Mouse (Mus musculus) megakaryocyte-erythroid progenitor cell, adult 5-6 weeks (primary cell): ENCODE data around the gene Erc2. TPM values are rescaled to one million over a fixed set of nuclear protein-coding genes. Genes with fewer than 3 reads are reported as not detected.

Source experiments
- ATAC-seq: replicated peaks from 2 replicates; pipeline ENCODE4 v1.8.0; 2016; ENCODE audit warnings: mild to moderate bottlenecking, inconsistent platforms; ENCODE audit not compliant: severe bottlenecking, poor library complexity, low FRiP score, low TSS enrichment
- total RNA-seq, 2 experiments: library from RNA; stranded (forward) in 1 of 2; stranded (reverse) in 1 of 2; fragments of 200-1000, 215-1000 nt in 1 of 2; fragments of >200 nt in 1 of 2; fragmentation: Nextera tagmentation in 1 of 2; gene quantifications; 2 replicates each; pipeline ENCODE4 v1.2.3; 2014 to 2017

Gene Erc2
- total RNA-seq, 2 experiments from 2014 or later = not detected

DNA sequence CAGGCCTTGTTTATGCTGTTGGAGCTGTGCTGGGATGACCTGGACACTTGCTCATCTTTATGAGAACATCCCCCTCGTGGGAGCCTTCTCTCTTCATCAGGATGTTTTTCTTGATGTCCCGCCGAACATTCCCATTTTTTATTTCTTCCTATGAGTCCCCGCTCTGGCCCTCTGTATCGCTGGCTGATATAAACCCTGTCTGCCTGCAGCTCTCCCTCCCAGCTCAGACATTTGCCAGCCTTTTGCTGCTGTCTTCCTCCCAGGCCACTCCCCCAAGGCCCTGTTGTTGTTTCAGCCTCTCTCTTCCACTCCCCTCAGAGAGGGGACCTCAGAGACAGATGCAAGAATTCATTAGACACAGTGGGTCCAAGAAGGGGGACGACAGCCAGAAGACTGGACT is 823.5 kb downstream of the Erc2 start:
- ATAC-seq = no peak

GRCm38 (mm10) chr14:28451771-28452170 is 829.5 kb downstream of the Erc2 start:
- ATAC-seq = no peak

- ATAC-seq = no peak
These were observed 834.3 kb downstream of the Erc2 start for GRCm38 (mm10) chr14:28456372-28457076.

- no peak for ATAC-seq
These were observed 835.2 kb downstream of the Erc2 start for GRCm38 (mm10) chr14:28457428-28457827.

DNA sequence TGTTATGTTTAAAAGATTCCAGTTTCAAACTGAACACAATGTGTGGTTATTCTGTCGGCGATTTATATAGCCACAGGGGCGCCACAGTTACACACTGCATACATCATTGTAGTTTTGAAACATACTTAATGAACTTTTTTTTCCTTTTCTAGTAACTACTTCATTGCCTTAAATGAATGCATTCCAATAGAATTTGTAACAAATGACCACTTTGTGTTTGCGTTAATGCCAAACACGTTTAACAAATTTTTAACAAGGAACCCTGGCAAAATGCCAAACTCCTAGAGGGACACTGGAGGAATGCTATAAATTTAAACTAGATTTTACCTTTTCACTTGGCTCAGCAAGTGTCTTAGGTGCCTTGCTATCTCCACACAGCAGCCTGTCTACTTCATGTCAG is 845.7 kb downstream of the Erc2 start:
- no peak for ATAC-seq

GRCm38 (mm10) chr14:28469696-28470095 is 847.5 kb downstream of the Erc2 start:
- no peak for ATAC-seq

DNA sequence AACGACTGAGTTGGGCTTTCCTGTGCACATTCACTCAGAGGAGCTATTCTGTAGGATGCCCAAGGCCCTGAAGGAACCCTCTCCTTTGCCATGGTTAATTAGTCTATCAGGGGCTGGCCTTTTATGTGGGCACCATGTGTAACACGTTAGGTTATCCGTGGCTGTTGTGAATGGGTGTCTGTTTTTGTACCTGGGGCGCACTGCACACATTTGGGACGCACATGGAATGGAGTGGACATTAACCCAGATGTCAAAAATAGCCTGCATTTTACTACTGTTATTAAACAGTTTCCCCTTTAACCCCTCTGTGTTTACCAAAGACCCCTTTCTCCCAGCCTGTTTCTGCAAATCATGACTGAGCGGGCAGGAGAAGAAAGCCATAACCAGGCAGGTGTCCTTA is 848.0 kb downstream of the Erc2 start:
- ATAC-seq = no peak

- ATAC-seq = no peak
These were observed 852.8 kb downstream of the Erc2 start for GRCm38 (mm10) chr14:28475012-28475411.

DNA sequence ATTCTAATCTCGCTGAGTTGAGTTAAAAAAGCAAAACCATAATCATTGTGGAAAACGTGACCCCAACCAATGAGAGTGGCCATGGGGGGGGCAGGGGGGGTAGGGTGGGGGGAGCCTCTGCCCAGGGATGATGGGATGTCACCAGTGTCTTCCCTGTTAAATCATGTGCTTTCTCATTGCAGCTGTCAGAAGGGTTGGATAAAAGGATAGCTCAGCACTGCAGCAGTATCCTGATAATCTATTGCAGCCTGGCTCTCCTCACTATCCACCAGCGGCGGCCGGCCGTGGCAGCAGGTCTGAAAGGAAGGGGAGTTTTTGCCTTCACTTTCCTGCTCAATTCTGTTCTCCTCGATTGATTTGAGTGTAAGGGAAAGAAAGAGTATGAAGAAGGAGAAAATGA is 853.2 kb downstream of the Erc2 start:
- no peak for ATAC-seq

- no peak for ATAC-seq
These were observed 854.5 kb downstream of the Erc2 start for GRCm38 (mm10) chr14:28476746-28477145.

- no peak for ATAC-seq
These were observed 858.6 kb downstream of the Erc2 start for GRCm38 (mm10) chr14:28480866-28481265.

DNA sequence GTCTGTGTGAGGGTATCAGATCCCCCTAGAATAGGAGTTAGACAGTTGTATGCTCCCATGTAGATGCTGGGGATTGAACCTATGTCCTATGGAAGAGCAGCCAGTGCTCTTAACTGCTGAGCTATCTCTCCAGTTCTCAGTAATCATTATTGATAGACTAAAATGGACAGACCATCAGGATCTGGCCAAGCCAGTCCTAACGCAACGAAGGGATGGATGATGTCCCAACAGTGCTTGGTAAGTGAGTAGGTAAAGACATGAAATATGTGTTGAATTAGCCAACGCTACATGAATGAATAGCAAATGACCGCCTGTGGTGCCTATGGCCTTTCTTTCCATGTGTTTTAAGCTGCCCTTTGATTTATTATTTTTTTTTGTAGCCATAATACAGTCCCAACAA is 871.6 kb downstream of the Erc2 start:
- ATAC-seq = no peak

GRCm38 (mm10) chr14:28494273-28494672 is 872.0 kb downstream of the Erc2 start:
- no peak for ATAC-seq

GRCm38 (mm10) chr14:28501216-28501878 is 879.1 kb downstream of the Erc2 start:
- ATAC-seq = no peak

- ATAC-seq = no peak
These were observed 881.0 kb downstream of the Erc2 start for GRCm38 (mm10) chr14:28503276-28503675.

DNA sequence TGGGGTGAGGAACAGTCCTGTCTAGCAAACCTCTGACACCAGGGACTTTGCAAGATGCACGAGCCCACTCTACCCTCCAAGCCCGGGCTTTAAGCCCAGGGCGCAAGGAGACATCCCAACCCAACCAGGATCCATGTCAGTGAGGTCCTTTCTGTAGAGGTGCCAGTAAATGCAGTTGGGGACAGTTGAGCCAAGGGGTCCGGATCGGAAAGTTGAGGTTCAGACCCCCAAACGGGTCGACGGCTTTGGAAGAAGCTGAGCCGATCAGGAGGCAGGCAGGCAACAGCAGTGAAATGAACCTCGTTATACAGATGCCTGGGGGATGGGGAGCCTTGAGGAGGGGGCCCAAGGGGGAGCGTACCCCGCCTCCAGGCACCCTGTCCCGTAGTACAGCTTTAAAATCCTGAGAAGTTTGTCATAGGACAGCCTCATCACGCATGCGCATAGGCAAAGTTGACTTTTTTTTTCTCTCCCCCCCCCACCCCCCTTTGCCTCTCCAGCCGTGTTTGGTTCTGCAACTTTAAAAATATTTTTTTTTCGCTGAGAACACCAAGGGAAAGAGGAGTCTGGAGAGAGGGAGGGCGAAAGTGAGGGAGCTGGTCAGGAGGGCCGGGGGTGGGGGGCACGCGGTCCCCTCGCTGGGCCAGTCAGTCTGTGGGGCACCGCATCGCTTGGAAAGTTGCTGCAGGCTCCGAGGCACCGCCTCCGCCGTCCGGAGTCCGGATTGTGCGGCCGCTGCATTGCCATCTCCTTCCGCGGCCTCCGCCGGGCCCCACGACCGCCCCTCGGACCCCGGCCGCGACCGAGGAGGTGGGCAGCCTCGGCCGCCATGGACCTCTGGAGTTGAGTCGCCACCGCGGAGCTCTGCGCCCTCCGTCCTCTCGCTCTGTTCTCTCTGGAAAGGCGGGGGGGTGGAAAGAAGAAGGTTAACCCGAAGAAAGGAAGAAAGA is 882.1 kb downstream of the Erc2 start, which contains the start of gene Wnt5a:
Wnt5a (plus strand) TSS at position 650 of the 950 bp plus-strand sequence.
- ATAC-seq = no peak

DNA sequence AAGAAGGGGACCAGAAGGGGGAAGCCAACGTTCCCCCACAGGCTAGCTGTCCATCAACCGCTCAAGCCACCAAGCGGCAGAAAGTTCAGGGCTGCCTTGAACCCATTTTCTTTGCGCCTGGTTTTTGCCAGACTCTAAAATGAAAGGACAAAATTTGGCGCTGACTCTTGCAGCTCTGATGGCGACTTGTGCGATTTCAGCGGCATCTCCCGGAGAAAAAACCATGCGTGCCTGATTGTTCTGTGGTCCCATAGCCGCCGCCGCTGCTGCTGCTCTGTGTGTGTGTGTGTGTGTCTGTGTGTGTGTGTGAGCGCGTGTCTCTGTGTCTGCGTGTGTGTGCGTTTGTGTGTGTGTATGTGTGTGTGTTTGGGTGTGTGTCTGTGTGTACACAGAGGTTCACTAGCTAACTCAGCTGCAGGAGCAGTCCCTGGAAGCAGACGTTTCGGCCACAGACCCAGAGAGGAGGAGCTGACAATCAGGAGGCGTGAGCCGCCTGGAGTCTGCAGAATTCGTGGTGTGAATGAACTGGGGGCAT is 882.9 kb downstream of the Erc2 start:
- ATAC-seq = no peak

GRCm38 (mm10) chr14:28505586-28506375 is 883.6 kb downstream of the Erc2 start:
- ATAC-seq = no peak

DNA sequence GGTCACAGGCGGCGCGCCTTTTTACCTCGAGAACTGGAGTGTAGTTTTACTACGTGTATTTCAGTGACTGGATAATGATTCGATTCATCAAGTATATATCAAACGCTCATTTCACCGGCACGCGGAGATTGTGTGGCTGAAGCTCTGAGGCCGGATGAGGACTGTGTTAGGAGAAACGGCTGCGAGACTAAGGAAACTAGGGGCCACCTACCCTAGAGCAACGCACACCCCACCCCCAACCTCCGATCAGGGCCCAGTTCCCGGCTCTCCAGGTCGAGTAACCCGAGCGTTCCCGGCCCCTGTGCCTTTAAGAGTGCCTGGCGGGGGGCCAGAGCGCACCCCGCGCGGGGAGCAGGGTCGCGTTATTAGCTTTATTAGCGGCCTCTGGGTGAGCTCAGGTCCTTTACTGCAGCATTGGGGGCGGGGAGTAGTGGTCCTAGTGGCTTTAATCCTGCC is 884.2 kb downstream of the Erc2 start:
- ATAC-seq = no peak
